Mouse (Mus musculus): ENCODE results near the gene Ptpn14.

The Ptpn14 gene

GRCm38 (mm10) chr1:189870539-189870938 lies 142.5 kb downstream of the Ptpn14 start:
- DNase-seq: no peak

- DNase-seq: no peak
Measured at GRCm38 (mm10) chr1:189871625-189872024, 143.6 kb downstream of the Ptpn14 start.

- DNase-seq: no peak
Measured at GRCm38 (mm10) chr1:189872050-189872449, 144.0 kb downstream of the Ptpn14 start.

GRCm38 (mm10) chr1:189873591-189873990 lies 145.5 kb downstream of the Ptpn14 start:
- DNase-seq: no peak

GRCm38 (mm10) chr1:189875439-189875861 lies 147.4 kb downstream of the Ptpn14 start:
- no peak for DNase-seq

- DNase-seq: no peak
Measured at GRCm38 (mm10) chr1:189876162-189876561, 148.1 kb downstream of the Ptpn14 start.

GRCm38 (mm10) chr1:189879212-189879611 lies 151.1 kb downstream of the Ptpn14 start:
- no peak for DNase-seq

- peak; percentile 65 for DNase-seq
Measured at GRCm38 (mm10) chr1:189879965-189880364, 151.9 kb downstream of the Ptpn14 start.

GRCm38 (mm10) chr1:189880745-189881144 lies 152.7 kb downstream of the Ptpn14 start:
- no peak for DNase-seq

- DNase-seq: peak; percentile 62
Measured at GRCm38 (mm10) chr1:189882886-189883285, 154.8 kb downstream of the Ptpn14 start.

GRCm38 (mm10) chr1:189883531-189884170 lies 155.6 kb downstream of the Ptpn14 start:
- peak; percentile 61 for DNase-seq

GRCm38 (mm10) chr1:189884951-189885350 lies 156.9 kb downstream of the Ptpn14 start:
- DNase-seq: no peak

GRCm38 (mm10) chr1:189885975-189886374 lies 157.9 kb downstream of the Ptpn14 start:
- DNase-seq: no peak

GRCm38 (mm10) chr1:189887518-189887917 lies 159.4 kb downstream of the Ptpn14 start:
- DNase-seq: peak; percentile 70

GRCm38 (mm10) chr1:189888749-189889148 lies 160.7 kb downstream of the Ptpn14 start:
- no peak for DNase-seq

- DNase-seq: no peak
Measured at GRCm38 (mm10) chr1:189894191-189894590, 166.1 kb downstream of the Ptpn14 start.

GRCm38 (mm10) chr1:189897861-189898260 lies 169.8 kb downstream of the Ptpn14 start:
- no peak for DNase-seq

GRCm38 (mm10) chr1:189898708-189899107 lies 170.6 kb downstream of the Ptpn14 start:
- DNase-seq: no peak

- no peak for DNase-seq
Measured at GRCm38 (mm10) chr1:189899526-189899925, 171.5 kb downstream of the Ptpn14 start.

- no peak for DNase-seq
Measured at GRCm38 (mm10) chr1:189902413-189902812, 174.3 kb downstream of the Ptpn14 start.

GRCm38 (mm10) chr1:189903169-189903568 lies 175.1 kb downstream of the Ptpn14 start:
- DNase-seq: no peak

- DNase-seq: peak; percentile 75
Measured at GRCm38 (mm10) chr1:189910685-189911345, 182.7 kb downstream of the Ptpn14 start.

GRCm38 (mm10) chr1:189913093-189913760 lies 185.2 kb downstream of the Ptpn14 start:
- DNase-seq: no peak
